Mouse (Mus musculus): ENCODE measurements around the gene Msrb1. TPM values are rescaled to one million over a fixed set of nuclear protein-coding genes. Genes with fewer than 3 reads are reported as not detected.

Msrb1 gene
- total RNA-seq (2014; fragmentation: Nextera tagmentation) (255 and 331 TPM in 2 replicates), total RNA-seq (2017) (160 and 195 TPM in 2 replicates)

GRCm38 (mm10) chr17:24736330-24737051, at the start of gene Msrb1:
Gene Msrb1, plus strand, starts transcription at chr17:24736642.
- ATAC-seq (replicated peaks; ENCODE audit: poor library complexity, severe bottlenecking): peak; percentile 79

GRCm38 (mm10) chr17:24687146-24687595, 49.3 kb upstream of the Msrb1 start:
- peak; percentile 73 for ATAC-seq (replicated peaks; ENCODE audit: poor library complexity, severe bottlenecking)

GRCm38 (mm10) chr17:24687599-24687998, 48.8 kb upstream of the Msrb1 start:
- ATAC-seq (replicated peaks; ENCODE audit: poor library complexity, severe bottlenecking): no peak

- no peak for ATAC-seq (replicated peaks; ENCODE audit: poor library complexity, severe bottlenecking)
Measured at GRCm38 (mm10) chr17:24689251-24690081, 47.0 kb upstream of the Msrb1 start, which contains the start of gene Syngr3. Gene Syngr3, minus strand, starts transcription at chr17:24689955.

GRCm38 (mm10) chr17:24692385-24692784, 44.1 kb upstream of the Msrb1 start:
- peak; percentile 22 for ATAC-seq (replicated peaks; ENCODE audit: poor library complexity, severe bottlenecking)

- no peak for ATAC-seq (replicated peaks; ENCODE audit: poor library complexity, severe bottlenecking)
Measured at GRCm38 (mm10) chr17:24695326-24696010, 41.0 kb upstream of the Msrb1 start.

GRCm38 (mm10) chr17:24696011-24696697, 40.3 kb upstream of the Msrb1 start, which contains the start of the genes Gfer and Noxo1:
Gene Gfer, minus strand, starts transcription at chr17:24696156.
Gene Noxo1, plus strand, starts transcription at chr17:24696234.
- peak; percentile 83 for ATAC-seq (replicated peaks; ENCODE audit: poor library complexity, severe bottlenecking)

GRCm38 (mm10) chr17:24697985-24698384, 38.5 kb upstream of the Msrb1 start:
- no peak for ATAC-seq (replicated peaks; ENCODE audit: poor library complexity, severe bottlenecking)

GRCm38 (mm10) chr17:24698715-24699114, 37.7 kb upstream of the Msrb1 start:
- no peak for ATAC-seq (replicated peaks; ENCODE audit: poor library complexity, severe bottlenecking)

GRCm38 (mm10) chr17:24699473-24699872, 37.0 kb upstream of the Msrb1 start:
- ATAC-seq (replicated peaks; ENCODE audit: poor library complexity, severe bottlenecking): no peak

GRCm38 (mm10) chr17:24701251-24701650, 35.2 kb upstream of the Msrb1 start:
- ATAC-seq (replicated peaks; ENCODE audit: poor library complexity, severe bottlenecking): no peak

GRCm38 (mm10) chr17:24705821-24706220, 30.6 kb upstream of the Msrb1 start:
- no peak for ATAC-seq (replicated peaks; ENCODE audit: poor library complexity, severe bottlenecking)

GRCm38 (mm10) chr17:24706982-24707800, 29.3 kb upstream of the Msrb1 start, which contains the start of gene Tbl3:
Gene Tbl3, minus strand, starts transcription at chr17:24707660.
- peak; percentile 92 for ATAC-seq (replicated peaks; ENCODE audit: poor library complexity, severe bottlenecking)

GRCm38 (mm10) chr17:24707801-24708425, 28.5 kb upstream of the Msrb1 start:
- peak; percentile 13; the same call in 1 of the 2 replicates for ATAC-seq (replicated peaks; ENCODE audit: poor library complexity, severe bottlenecking)

GRCm38 (mm10) chr17:24708646-24709045, 27.8 kb upstream of the Msrb1 start:
- ATAC-seq (replicated peaks; ENCODE audit: poor library complexity, severe bottlenecking): peak; percentile 58

GRCm38 (mm10) chr17:24715556-24715955, 20.9 kb upstream of the Msrb1 start:
- ATAC-seq (replicated peaks; ENCODE audit: poor library complexity, severe bottlenecking): no peak

- ATAC-seq (replicated peaks; ENCODE audit: poor library complexity, severe bottlenecking): no peak
Measured at GRCm38 (mm10) chr17:24716166-24716682, 20.2 kb upstream of the Msrb1 start.

GRCm38 (mm10) chr17:24717943-24718342, 18.5 kb upstream of the Msrb1 start, which contains the start of the genes Rnf151 and Rps2:
Gene Rnf151, minus strand, starts transcription at chr17:24718063.
Gene Rps2, plus strand, starts transcription at chr17:24718116.
- no peak for ATAC-seq (replicated peaks; ENCODE audit: poor library complexity, severe bottlenecking)
